Mouse (Mus musculus) stomach, embryonic 14.5 days (tissue): ENCODE measurements at regions not wholly inside any gene's neighbourhood (a gene's known extent, or its start where the extent isn't known, plus 50 kb on each side); places are given as distances from the start of the nearest gene placed in this dataset.

Source experiments
- ATAC-seq: fragments of 200-750 bp; cut with Nextera tagmentation; 2 replicates; pipeline ENCODE4 v1.8.0; 2017; ENCODE audit warnings: low read depth, moderate TSS enrichment; ENCODE audit not compliant: insufficient number of reproducible peaks, insufficient read depth, low FRiP score
- H3K27ac ChIP-seq: fragments of 300-500 bp; sonication (generic); 2 replicates; pipeline ENCODE4 v1.5.1; 2014; ENCODE audit warnings: mild to moderate bottlenecking, low read length, moderate library complexity, mixed read lengths
- H3K27me3 ChIP-seq: fragments of 300-500 bp; sonication (generic); 2 replicates; pipeline ENCODE4 v1.6.1; 2014; ENCODE audit warnings: low read length, control low read depth, mixed read lengths; ENCODE audit not compliant: control insufficient read depth, insufficient read depth
- H3K36me3 ChIP-seq: fragments of 300-500 bp; sonication (generic); 2 replicates; pipeline ENCODE4 v1.6.1; 2014; ENCODE audit warnings: mild to moderate bottlenecking, control low read depth, low read length, moderate library complexity, mixed read lengths; ENCODE audit not compliant: control insufficient read depth, insufficient read depth
- H3K4me1 ChIP-seq: fragments of 300-500 bp; sonication (generic); 2 replicates; pipeline ENCODE4 v1.6.1; 2014; ENCODE audit warnings: low read length, control low read depth, mixed read lengths; ENCODE audit not compliant: control insufficient read depth, insufficient read depth
- H3K4me2 ChIP-seq: fragments of 300-500 bp; sonication (generic); replicated peaks from 2 replicates; pipeline ENCODE4 v1.6.1; 2014; ENCODE audit warnings: low read depth, low read length, control low read depth
- H3K4me3 ChIP-seq: fragments of 300-500 bp; sonication (generic); 2 replicates; pipeline ENCODE4 v1.5.1; 2014; ENCODE audit warnings: low read depth, low read length, control low read depth
- H3K9ac ChIP-seq: fragments of 300-500 bp; sonication (generic); replicated peaks from 2 replicates; pipeline ENCODE4 v1.6.1; 2014; ENCODE audit warnings: low read depth, mild to moderate bottlenecking, control low read depth, low read length, moderate library complexity, mixed read lengths
- H3K9me3 ChIP-seq: fragments of 300-500 bp; sonication (generic); 2 replicates; pipeline ENCODE4 v1.6.1; 2016; ENCODE audit warnings: low read depth, low read length, control low read depth; ENCODE audit not compliant: control insufficient read depth
- WGBS: fragments of 180-500 bp; shearing (Covaris S2); extraction: QIAGEN DNeasy Blood & Tissue Kit; methylation state at CpG from one replicate; pipeline ENCODE4 v1.1.7; 2014; 5-methylcytosine and 5-hydroxymethylcytosine counted together

GRCm38 (mm10) chr9:61847496-61847895, 66.8 kb downstream of the Rplp1 start:
- no peaks in the 10 kb centered on the region for H3K36me3 ChIP-seq
- H3K4me2 ChIP-seq, result no peak overlapping the region
- H3K4me1 ChIP-seq, result no peaks in the 10 kb centered on the region
- H3K4me3 ChIP-seq, result no peak overlapping the region
- no peaks in the 10 kb centered on the region for H3K27me3 ChIP-seq
- ATAC-seq, result no peak
- no peaks in the 10 kb centered on the region for H3K9me3 ChIP-seq
- no peak overlapping the region for H3K27ac ChIP-seq
- no peak overlapping the region for H3K9ac ChIP-seq

DNA sequence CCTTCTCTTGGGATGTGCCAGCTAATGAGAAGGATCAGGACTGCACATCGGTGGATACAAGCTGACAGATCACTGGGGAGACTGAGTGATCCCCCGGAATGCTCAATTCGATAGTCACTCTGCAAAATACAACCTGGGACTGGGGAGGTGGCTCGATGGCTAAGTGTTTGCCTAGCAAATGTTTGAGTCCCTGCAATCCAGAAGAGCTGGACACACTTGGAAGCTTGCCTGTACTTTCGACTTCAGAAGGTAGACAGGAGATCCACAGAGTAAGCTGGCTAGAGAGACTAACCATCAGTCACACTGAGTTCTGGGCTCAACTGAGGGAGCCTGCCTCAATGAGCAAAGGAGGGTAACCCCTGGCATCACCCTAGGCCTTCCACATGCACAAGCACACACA, 69.7 kb downstream of the Rplp1 start:
- H3K9me3 ChIP-seq, result no peaks in the 10 kb centered on the region
- 0 out of 2 replicates have a peak, but pooled peaks cover 4% of the 10 kb centered on the region for H3K4me1 ChIP-seq
- no peak overlapping the region for H3K4me3 ChIP-seq
- no peak overlapping the region for H3K9ac ChIP-seq
- H3K4me2 ChIP-seq, result no peak overlapping the region
- 75% methylated on average over 5 of the region's 5 CpGs for WGBS
- ATAC-seq, result no peak
- no peak overlapping the region for H3K27ac ChIP-seq
- H3K27me3 ChIP-seq, result no peaks in the 10 kb centered on the region
- H3K36me3 ChIP-seq, result no peaks in the 10 kb centered on the region

DNA sequence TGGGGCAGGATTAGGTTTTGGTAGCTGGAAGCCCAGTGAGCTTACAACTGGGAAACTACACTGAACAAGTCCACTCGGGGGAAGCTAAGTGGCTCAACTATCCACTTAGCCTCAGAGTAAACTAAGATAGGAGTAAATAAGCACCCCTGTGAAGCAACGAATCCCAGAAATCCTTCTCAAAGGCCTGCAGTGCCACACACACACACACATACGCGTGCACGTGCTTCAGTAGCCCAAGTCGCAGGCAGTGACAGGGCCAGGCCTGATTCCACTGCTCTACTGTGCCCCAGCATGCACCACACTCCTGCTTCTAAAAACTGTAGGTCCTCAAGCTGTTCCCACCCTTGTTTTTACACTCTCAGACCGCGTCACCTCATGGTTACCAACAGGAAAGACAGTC, 70.2 kb downstream of the Rplp1 start:
- H3K4me2 ChIP-seq, result no peak overlapping the region
- no peaks in the 10 kb centered on the region for H3K27me3 ChIP-seq
- no peaks in the 10 kb centered on the region for H3K36me3 ChIP-seq
- no peak overlapping the region for H3K9ac ChIP-seq
- no peaks in the 10 kb centered on the region for H3K9me3 ChIP-seq
- no peak for ATAC-seq
- H3K27ac ChIP-seq, result no peak overlapping the region
- 66% methylated on average over 8 of the region's 8 CpGs for WGBS
- H3K4me3 ChIP-seq, result no peak overlapping the region
- H3K4me1 ChIP-seq, result 0 out of 2 replicates have a peak, but pooled peaks cover 4% of the 10 kb centered on the region

- H3K36me3 ChIP-seq, result no peaks in the 10 kb centered on the region
- H3K9ac ChIP-seq, result no peak overlapping the region
- no peak for ATAC-seq
- 0 out of 2 replicates have a peak, but pooled peaks cover 4% of the 10 kb centered on the region for H3K4me1 ChIP-seq
- no peak overlapping the region for H3K4me3 ChIP-seq
- no peaks in the 10 kb centered on the region for H3K27me3 ChIP-seq
- H3K4me2 ChIP-seq, result no peak overlapping the region
- H3K27ac ChIP-seq, result no peak overlapping the region
- no peaks in the 10 kb centered on the region for H3K9me3 ChIP-seq
- WGBS, result 82% methylated on average over 8 of the region's 8 CpGs
Observed at GRCm38 (mm10) chr9:61843513-61843912, 70.8 kb downstream of the Rplp1 start.

DNA sequence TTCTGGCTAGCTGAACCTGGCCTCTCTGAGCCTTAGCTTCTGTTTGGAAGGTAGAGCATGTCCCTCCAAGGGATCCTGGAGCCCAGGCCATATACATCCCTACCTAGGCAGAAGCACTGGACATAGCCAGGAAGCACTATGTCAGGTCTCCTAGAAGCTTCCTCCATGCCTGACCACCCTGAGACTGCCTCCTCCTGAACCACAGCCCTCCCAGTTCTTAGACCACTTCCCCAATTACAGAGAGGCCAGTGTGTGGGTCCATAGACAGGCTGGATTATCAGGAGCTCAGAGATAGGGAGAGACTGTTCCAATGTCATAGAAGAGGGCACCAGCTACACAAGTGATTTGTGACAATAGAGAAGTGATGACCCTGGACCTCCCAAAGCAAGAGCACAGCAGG, 72.0 kb downstream of the Rplp1 start:
- Histone ChIP-seq H3K9me3 (no peaks in the 10 kb centered on the region), H3K36me3 (no peaks in the 10 kb centered on the region), H3K27me3 (no peaks in the 10 kb centered on the region), H3K4me3 (no peak overlapping the region), H3K4me2 (no peak overlapping the region), H3K9ac (no peak overlapping the region), H3K4me1 (0 out of 2 replicates have a peak, but pooled peaks cover 4% of the 10 kb centered on the region), H3K27ac (no peak overlapping the region)
- no peak for ATAC-seq

DNA sequence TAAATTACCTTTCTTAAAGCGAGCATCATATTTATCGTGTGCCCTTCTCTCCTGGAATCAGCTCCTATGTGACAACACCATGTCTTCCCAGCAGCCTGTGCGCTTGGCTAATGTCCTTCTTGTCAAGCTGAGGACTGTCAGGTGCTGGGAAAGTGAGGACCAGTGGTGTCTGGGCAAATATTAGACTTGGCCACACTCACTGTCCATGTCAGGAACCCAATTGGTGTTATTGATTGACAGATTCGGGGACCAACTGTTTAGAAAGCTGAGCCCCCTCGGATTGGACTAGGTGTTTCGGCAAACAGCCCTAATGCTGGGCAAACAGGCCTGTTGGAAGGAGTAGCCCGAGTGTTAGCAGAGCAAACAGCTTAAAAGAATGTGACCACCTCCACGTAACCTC, 73.1 kb downstream of the Rplp1 start:
- no peak overlapping the region for H3K4me3 ChIP-seq
- no peaks in the 10 kb centered on the region for H3K27me3 ChIP-seq
- H3K27ac ChIP-seq, result no peak overlapping the region
- WGBS, result 65% methylated on average over 8 of the region's 8 CpGs
- H3K4me2 ChIP-seq, result no peak overlapping the region
- 0 out of 2 replicates have a peak, but pooled peaks cover 4% of the 10 kb centered on the region for H3K4me1 ChIP-seq
- no peaks in the 10 kb centered on the region for H3K36me3 ChIP-seq
- peak; percentile 49; the same call in 1 of the 2 replicates for ATAC-seq
- H3K9ac ChIP-seq, result no peak overlapping the region
- H3K9me3 ChIP-seq, result no peaks in the 10 kb centered on the region

- H3K27ac ChIP-seq, result no peak overlapping the region
- WGBS, result 42% methylated on average over 7 of the region's 7 CpGs
- H3K4me2 ChIP-seq, result no peak overlapping the region
- H3K9me3 ChIP-seq, result no peaks in the 10 kb centered on the region
- H3K9ac ChIP-seq, result no peak overlapping the region
- H3K27me3 ChIP-seq, result no peaks in the 10 kb centered on the region
- ATAC-seq, result peak; percentile 79; the same call in 1 of the 2 replicates
- no peaks in the 10 kb centered on the region for H3K36me3 ChIP-seq
- no peak overlapping the region for H3K4me3 ChIP-seq
- H3K4me1 ChIP-seq, result 0 out of 2 replicates have a peak, but pooled peaks cover 4% of the 10 kb centered on the region
Observed at GRCm38 (mm10) chr9:61840353-61840752, 74.0 kb downstream of the Rplp1 start.

DNA sequence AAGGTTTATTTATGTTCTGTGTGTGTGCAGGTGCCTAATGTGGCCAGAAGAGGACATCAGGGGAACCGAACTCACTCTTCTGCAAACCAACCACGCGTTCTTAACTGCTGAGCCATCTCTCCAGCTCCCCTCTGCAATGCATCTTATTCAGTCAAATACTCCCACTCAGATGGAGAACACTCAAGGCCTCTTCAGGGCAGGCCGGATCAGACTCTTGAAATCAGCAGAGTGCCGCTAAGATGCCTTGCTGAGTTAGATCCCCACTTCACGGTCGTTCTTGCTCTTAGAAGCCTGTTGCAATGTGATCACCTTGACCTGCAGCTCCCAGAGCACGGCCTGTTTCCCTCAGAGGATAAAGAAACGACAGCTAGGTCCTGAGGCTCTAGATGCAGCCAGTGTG, 81.1 kb downstream of the Rplp1 start:
- Histone ChIP-seq H3K27ac (no peak overlapping the region), H3K9me3 (no peaks in the 10 kb centered on the region), H3K9ac (no peak overlapping the region), H3K4me3 (no peak overlapping the region), H3K4me2 (no peak overlapping the region), H3K36me3 (no peaks in the 10 kb centered on the region), H3K27me3 (no peaks in the 10 kb centered on the region), H3K4me1 (no peaks in the 10 kb centered on the region)
- 64% methylated on average over 9 of the region's 9 CpGs for WGBS
- ATAC-seq, result no peak

DNA sequence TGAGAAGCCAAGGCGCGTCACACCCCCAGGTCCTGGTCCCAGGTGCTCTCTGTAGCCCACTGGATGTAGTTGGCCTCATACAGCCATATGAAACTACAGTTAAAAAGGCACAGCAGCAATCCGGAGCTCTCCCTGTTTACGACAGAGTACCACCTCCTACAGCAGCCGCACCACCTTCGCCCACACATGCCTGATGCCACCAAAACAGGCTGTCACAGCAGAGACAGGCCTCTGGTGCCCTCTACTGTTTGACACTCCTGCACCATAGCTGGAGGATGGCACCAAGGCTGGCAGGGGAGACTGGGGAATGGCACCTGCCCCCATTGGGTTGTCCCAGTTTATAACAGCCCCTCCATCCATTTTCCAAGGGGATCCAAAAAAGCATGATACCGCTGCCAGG, 84.1 kb downstream of the Rplp1 start:
- H3K9me3 ChIP-seq, result no peaks in the 10 kb centered on the region
- H3K4me3 ChIP-seq, result no peak overlapping the region
- no peak overlapping the region for H3K9ac ChIP-seq
- no peaks in the 10 kb centered on the region for H3K36me3 ChIP-seq
- H3K4me1 ChIP-seq, result no peaks in the 10 kb centered on the region
- H3K27me3 ChIP-seq, result no peaks in the 10 kb centered on the region
- H3K27ac ChIP-seq, result no peak overlapping the region
- WGBS, result 72% methylated on average over 7 of the region's 7 CpGs
- H3K4me2 ChIP-seq, result no peak overlapping the region
- ATAC-seq, result no peak
